Mouse (Mus musculus): ENCODE results near the gene Rpl22. TPM values are rescaled to one million over a fixed set of nuclear protein-coding genes. Genes with fewer than 3 reads are reported as not detected.

Gene Rpl22
- polyA plus RNA-seq, 1 experiment from 2014 or later, result 358 TPM

Other genes with a start within 250 kb of the Rpl22 start
- 0.47 and 1.0 TPM in 2 replicates for gene Tnfrsf25, start 209.8 kb upstream of the Rpl22 start, polyA plus RNA-seq (2016; fragmentation: Nextera tagmentation; extraction: Ambion mirVana)
- 0.94 and 1.4 TPM in 2 replicates for gene Espn, start 173.4 kb upstream of the Rpl22 start, polyA plus RNA-seq (2016; fragmentation: Nextera tagmentation; extraction: Ambion mirVana)
- 0.79 and 1.3 TPM in 2 replicates for gene Hes2, start 166.9 kb upstream of the Rpl22 start, polyA plus RNA-seq (2016; fragmentation: Nextera tagmentation; extraction: Ambion mirVana)
- gene Acot7, start 147.6 kb upstream of the Rpl22 start, polyA plus RNA-seq (2016; fragmentation: Nextera tagmentation; extraction: Ambion mirVana), result 85.7 and 99.7 TPM in 2 replicates
- 7.0 and 7.7 TPM in 2 replicates for gene Gpr153, start 51.5 kb upstream of the Rpl22 start, polyA plus RNA-seq (2016; fragmentation: Nextera tagmentation; extraction: Ambion mirVana)
- 26.3 and 30.9 TPM in 2 replicates for gene Hes3, start 34.1 kb upstream of the Rpl22 start, polyA plus RNA-seq (2016; fragmentation: Nextera tagmentation; extraction: Ambion mirVana)
- 26.8 and 27.6 TPM in 2 replicates for gene Icmt, start 28.5 kb upstream of the Rpl22 start, polyA plus RNA-seq (2016; fragmentation: Nextera tagmentation; extraction: Ambion mirVana)
- gene Rnf207, start 6.7 kb upstream of the Rpl22 start, polyA plus RNA-seq (2016; fragmentation: Nextera tagmentation; extraction: Ambion mirVana), result 1.5 and 2.4 TPM in 2 replicates
- gene Chd5, start 12.9 kb downstream of the Rpl22 start, polyA plus RNA-seq (2016; fragmentation: Nextera tagmentation; extraction: Ambion mirVana), result 0.07 and 0.12 TPM in 2 replicates
- 7.8 and 8.2 TPM in 2 replicates for gene Nphp4, start 151.0 kb downstream of the Rpl22 start, polyA plus RNA-seq (2016; fragmentation: Nextera tagmentation; extraction: Ambion mirVana)
- 12.2 and 17.3 TPM in 2 replicates for gene Kcnab2, start 152.1 kb downstream of the Rpl22 start, polyA plus RNA-seq (2016; fragmentation: Nextera tagmentation; extraction: Ambion mirVana)